Mouse (Mus musculus) liver, adult 2 months (tissue): Measurements from ENCODE around the gene Pex5l.

ENCODE experiments used
- CTCF ChIP-seq: fragments of 200-500 bp; IDR thresholded peaks from 2 replicates; pipeline ENCODE4 v1.5.1; 2011; ENCODE audit warnings: low read depth, low read length, control low read depth
- POLR2A ChIP-seq: fragments of 200-500 bp; IDR thresholded peaks from 2 replicates; pipeline ENCODE4 v1.6.1; 2011; ENCODE audit warnings: low read length, control low read depth; ENCODE audit not compliant: insufficient read depth; ENCODE audit errors: extremely low read depth

- no peak for TF ChIP-seq CTCF
- TF ChIP-seq POLR2A: no peak
These were observed 172.8 kb downstream of the Pex5l start for GRCm38 (mm10) chr3:32970257-32970656.
